Mouse (Mus musculus): Measurements from ENCODE around the gene Sis.

Sis gene

GRCm38 (mm10) chr3:72967675-72968074, at the start of gene Sis:
Gene Sis (minus strand): TSS chr3:72967863.
- DNase-seq, result no peak

GRCm38 (mm10) chr3:73006045-73006444, 38.4 kb upstream of the Sis start:
- DNase-seq, result peak; percentile 1

GRCm38 (mm10) chr3:73002933-73003696, 35.5 kb upstream of the Sis start:
- DNase-seq, result no peak

- no peak for DNase-seq
Measured at GRCm38 (mm10) chr3:72997517-72997916, 29.9 kb upstream of the Sis start.

GRCm38 (mm10) chr3:72990992-72991391, 23.3 kb upstream of the Sis start:
- DNase-seq, result no peak

GRCm38 (mm10) chr3:72976602-72977001, 8.9 kb upstream of the Sis start:
- peak; percentile 5 for DNase-seq

GRCm38 (mm10) chr3:72918919-72919526, 48.6 kb downstream of the Sis start:
- no peak for DNase-seq

GRCm38 (mm10) chr3:72882501-72882900, 85.2 kb downstream of the Sis start:
- no peak for DNase-seq

GRCm38 (mm10) chr3:72868141-72868540, 99.5 kb downstream of the Sis start:
- DNase-seq, result no peak

- DNase-seq, result no peak
Measured at GRCm38 (mm10) chr3:72858738-72859137, 108.9 kb downstream of the Sis start.

GRCm38 (mm10) chr3:72855405-72855804, 112.3 kb downstream of the Sis start:
- no peak for DNase-seq

GRCm38 (mm10) chr3:72840641-72841040, 127.0 kb downstream of the Sis start:
- DNase-seq, result no peak

Data from embryo, embryonic 11 days (tissue).